Mouse (Mus musculus) hindbrain, embryonic 13.5 days (tissue): Measurements from ENCODE around the gene Otp. TPM values are rescaled to one million over a fixed set of nuclear protein-coding genes. Genes with fewer than 3 reads are reported as not detected.
A peak's percentile ranks its signal among the peaks of the same experiment; 100 is the strongest.

Experiments used
- ATAC-seq: fragments of 200-750 bp; cut with Nextera tagmentation; 2 replicates; pipeline ENCODE4 v1.8.0; 2017; ENCODE audit warnings: moderate TSS enrichment; ENCODE audit not compliant: low FRiP score
- H3K27ac ChIP-seq: fragments of 300-500 bp; sonication (generic); 2 replicates; pipeline ENCODE4 v1.5.1; 2015; ENCODE audit warnings: inconsistent platforms, mild to moderate bottlenecking, moderate library complexity
- H3K27me3 ChIP-seq: fragments of 300-500 bp; sonication (generic); 2 replicates; pipeline ENCODE4 v1.6.1; 2015; ENCODE audit warnings: mild to moderate bottlenecking, inconsistent platforms
- H3K36me3 ChIP-seq: fragments of 300-500 bp; sonication (generic); 2 replicates; pipeline ENCODE4 v1.6.1; 2015; ENCODE audit warnings: mild to moderate bottlenecking, inconsistent platforms
- H3K4me1 ChIP-seq: fragments of 300-500 bp; sonication (generic); replicated peaks from 2 replicates; pipeline ENCODE4 v1.6.1; 2015; ENCODE audit warnings: inconsistent platforms
- H3K4me2 ChIP-seq: fragments of 300-500 bp; sonication (generic); 2 replicates; pipeline ENCODE4 v1.6.1; 2015; ENCODE audit warnings: inconsistent platforms, mild to moderate bottlenecking, moderate library complexity
- H3K4me3 ChIP-seq: fragments of 300-500 bp; sonication (generic); 2 replicates; pipeline ENCODE4 v1.5.1; 2015; ENCODE audit warnings: mild to moderate bottlenecking, inconsistent platforms
- H3K9ac ChIP-seq: fragments of 300-500 bp; sonication (generic); 2 replicates; pipeline ENCODE4 v1.6.1; 2015; ENCODE audit warnings: mild to moderate bottlenecking, inconsistent platforms
- H3K9me3 ChIP-seq: fragments of 300-500 bp; sonication (generic); 2 replicates; pipeline ENCODE4 v1.6.1; 2016; ENCODE audit warnings: inconsistent platforms
- WGBS: fragments of 180-500 bp; shearing (Covaris S2); methylation state at CpG from one replicate; pipeline ENCODE4 v1.1.7; 2015; 5-methylcytosine and 5-hydroxymethylcytosine counted together
- polyA plus RNA-seq: library from polyadenylated mRNA; unstranded; fragments of >200 nt; fragmentation: Nextera tagmentation; extraction: Ambion mirVana; gene quantifications from 2 replicates; pipeline ENCODE4 v1.2.1, GENCODE M21; 2015

The Otp gene
- polyA plus RNA-seq, 1 experiment from 2014 or later, result 10.0 TPM

GRCm38 (mm10) chr13:94866906-94867305, 8.5 kb upstream of the Otp start:
- WGBS, result 41% methylated on average over 2 of the region's 2 CpGs
- ATAC-seq, result no peak
- peaks cover 11% of the 10 kb centered on the region; the same call in 1 of the 2 replicates for H3K4me1 ChIP-seq
- H3K4me3 ChIP-seq, result no peak overlapping the region
- H3K36me3 ChIP-seq, result no peaks in the 10 kb centered on the region
- H3K9ac ChIP-seq, result no peak overlapping the region
- no peak overlapping the region for H3K4me2 ChIP-seq
- no peak overlapping the region for H3K27ac ChIP-seq
- H3K9me3 ChIP-seq, result no peaks in the 10 kb centered on the region
- peaks cover 98% of the 10 kb centered on the region for H3K27me3 ChIP-seq

GRCm38 (mm10) chr13:94867772-94868171, 7.6 kb upstream of the Otp start:
- 46% methylated on average over 4 of the region's 4 CpGs for WGBS
- no peak for ATAC-seq

GRCm38 (mm10) chr13:94868478-94868950, 6.9 kb upstream of the Otp start:
- Histone ChIP-seq H3K4me2 (peak overlapping the region; percentile 45), H3K27me3 (peaks cover 97% of the 10 kb centered on the region), H3K4me1 (peaks cover 12% of the 10 kb centered on the region), H3K4me3 (peak overlapping the region; percentile 28), H3K9ac (no peak overlapping the region), H3K9me3 (no peaks in the 10 kb centered on the region), H3K27ac (no peak overlapping the region), H3K36me3 (no peaks in the 10 kb centered on the region)
- ATAC-seq, result peak; percentile 79
- WGBS, result 2% methylated on average over 32 of the region's 35 CpGs

More at GRCm38 (mm10) chr13:94867772-94868171, 7.6 kb upstream of the Otp start:
- Histone ChIP-seq H3K27ac (no peak overlapping the region), H3K4me2 (no peak overlapping the region), H3K4me3 (no peak overlapping the region), H3K27me3 (peaks cover 97% of the 10 kb centered on the region), H3K9me3 (no peaks in the 10 kb centered on the region), H3K36me3 (no peaks in the 10 kb centered on the region), H3K9ac (no peak overlapping the region), H3K4me1 (peaks cover 11% of the 10 kb centered on the region; the same call in 1 of the 2 replicates)

GRCm38 (mm10) chr13:94869541-94869940, 5.9 kb upstream of the Otp start:
- WGBS, result 2% methylated on average over 8 of the region's 8 CpGs
- no peak overlapping the region for H3K27ac ChIP-seq

GRCm38 (mm10) chr13:94870071-94870460, 5.3 kb upstream of the Otp start:
- Histone ChIP-seq H3K36me3 (no peaks in the 10 kb centered on the region), H3K27ac (peak overlapping the region; percentile 18; the same call in 1 of the 2 replicates), H3K4me2 (no peak overlapping the region), H3K9me3 (no peaks in the 10 kb centered on the region), H3K4me3 (no peak overlapping the region), H3K4me1 (peaks cover 16% of the 10 kb centered on the region), H3K9ac (no peak overlapping the region), H3K27me3 (peaks cover 96% of the 10 kb centered on the region)
- no peak for ATAC-seq
- 2% methylated on average over 9 of the region's 9 CpGs for WGBS

More at GRCm38 (mm10) chr13:94869541-94869940, 5.9 kb upstream of the Otp start:
- no peaks in the 10 kb centered on the region for H3K9me3 ChIP-seq
- H3K9ac ChIP-seq, result no peak overlapping the region
- 0 out of 2 replicates have a peak overlapping the region, but pooled peaks have one; percentile 6 for H3K4me2 ChIP-seq
- H3K27me3 ChIP-seq, result peaks cover 96% of the 10 kb centered on the region
- peaks cover 14% of the 10 kb centered on the region for H3K4me1 ChIP-seq
- ATAC-seq, result no peak
- H3K36me3 ChIP-seq, result no peaks in the 10 kb centered on the region
- H3K4me3 ChIP-seq, result no peak overlapping the region

- Histone ChIP-seq H3K27me3 (peaks cover 96% of the 10 kb centered on the region), H3K9ac (no peak overlapping the region), H3K27ac (peak overlapping the region; percentile 18; the same call in 1 of the 2 replicates), H3K4me1 (peaks cover 19% of the 10 kb centered on the region), H3K4me2 (no peak overlapping the region), H3K4me3 (no peak overlapping the region), H3K36me3 (no peaks in the 10 kb centered on the region), H3K9me3 (no peaks in the 10 kb centered on the region)
- WGBS, result under 1% methylated on average over 21 of the region's 21 CpGs
- no peak for ATAC-seq
Observed at GRCm38 (mm10) chr13:94870461-94871186, 4.8 kb upstream of the Otp start.

GRCm38 (mm10) chr13:94871806-94872320, 3.5 kb upstream of the Otp start:
- no peak for ATAC-seq
- no peak overlapping the region for H3K9ac ChIP-seq
- WGBS, result 1% methylated on average over 7 of the region's 7 CpGs
- H3K27ac ChIP-seq, result 0 out of 2 replicates have a peak overlapping the region, but pooled peaks have one; percentile 5
- no peak overlapping the region for H3K4me3 ChIP-seq
- H3K9me3 ChIP-seq, result no peaks in the 10 kb centered on the region
- no peak overlapping the region for H3K4me2 ChIP-seq
- H3K4me1 ChIP-seq, result peaks cover 19% of the 10 kb centered on the region
- H3K36me3 ChIP-seq, result no peaks in the 10 kb centered on the region
- H3K27me3 ChIP-seq, result peaks cover 94% of the 10 kb centered on the region

- Histone ChIP-seq H3K4me1 (peaks cover 19% of the 10 kb centered on the region), H3K9ac (no peak overlapping the region), H3K4me2 (no peak overlapping the region), H3K27ac (peak overlapping the region; percentile 60), H3K27me3 (peaks cover 94% of the 10 kb centered on the region), H3K9me3 (no peaks in the 10 kb centered on the region), H3K36me3 (no peaks in the 10 kb centered on the region), H3K4me3 (no peak overlapping the region)
- under 1% methylated on average over 19 of the region's 19 CpGs for whole genome bisulfite sequencing
- ATAC-seq, result no peak
Observed at GRCm38 (mm10) chr13:94872439-94872838, 3.0 kb upstream of the Otp start.

GRCm38 (mm10) chr13:94873111-94874038, 2.0 kb upstream of the Otp start:
- Histone ChIP-seq H3K36me3 (no peaks in the 10 kb centered on the region), H3K27ac (peak overlapping the region; percentile 80), H3K9ac (peak overlapping the region; percentile 58), H3K4me3 (peak overlapping the region; percentile 23), H3K4me2 (peak overlapping the region; percentile 40), H3K9me3 (no peaks in the 10 kb centered on the region), H3K27me3 (peaks cover 92% of the 10 kb centered on the region), H3K4me1 (peaks cover 19% of the 10 kb centered on the region)
- WGBS, result under 1% methylated on average over 54 of the region's 54 CpGs
- no peak for ATAC-seq

- WGBS, result 1% methylated on average over 8 of the region's 8 CpGs
- H3K4me1 ChIP-seq, result peaks cover 13% of the 10 kb centered on the region
Observed at GRCm38 (mm10) chr13:94874039-94874425, 1.4 kb upstream of the Otp start.

GRCm38 (mm10) chr13:94874656-94875395, 576 bp upstream of the Otp start:
- Histone ChIP-seq H3K27ac (peak overlapping the region; percentile 74), H3K4me3 (peak overlapping the region; percentile 24), H3K4me1 (peaks cover 8% of the 10 kb centered on the region), H3K4me2 (peak overlapping the region; percentile 41), H3K36me3 (no peaks in the 10 kb centered on the region), H3K9ac (peak overlapping the region; percentile 63), H3K9me3 (no peaks in the 10 kb centered on the region), H3K27me3 (peaks cover 81% of the 10 kb centered on the region)
- 0 out of 2 replicates have a peak, but pooled peaks have one; percentile 9 for ATAC-seq
- whole genome bisulfite sequencing, result 1% methylated on average over 23 of the region's 23 CpGs

More at GRCm38 (mm10) chr13:94874039-94874425, 1.4 kb upstream of the Otp start:
- Histone ChIP-seq H3K36me3 (no peaks in the 10 kb centered on the region), H3K27ac (peak overlapping the region; percentile 80; the same call in 1 of the 2 replicates), H3K9me3 (no peaks in the 10 kb centered on the region), H3K4me3 (peak overlapping the region; percentile 23; the same call in 1 of the 2 replicates), H3K27me3 (peaks cover 85% of the 10 kb centered on the region), H3K9ac (0 out of 2 replicates have a peak overlapping the region, but pooled peaks have one; percentile 58), H3K4me2 (peak overlapping the region; percentile 40)
- ATAC-seq, result no peak
